Mouse (Mus musculus) naive thymus-derived CD4-positive, alpha-beta T cell, adult 2 months (primary cell): Measurements from ENCODE around the gene Col4a2.

Experiments used
- DNase-seq: peaks from one replicate; pipeline ENCODE4 v3.0.0-alpha.2; 2011; ENCODE audit warnings: low read depth

The Col4a2 gene

DNA sequence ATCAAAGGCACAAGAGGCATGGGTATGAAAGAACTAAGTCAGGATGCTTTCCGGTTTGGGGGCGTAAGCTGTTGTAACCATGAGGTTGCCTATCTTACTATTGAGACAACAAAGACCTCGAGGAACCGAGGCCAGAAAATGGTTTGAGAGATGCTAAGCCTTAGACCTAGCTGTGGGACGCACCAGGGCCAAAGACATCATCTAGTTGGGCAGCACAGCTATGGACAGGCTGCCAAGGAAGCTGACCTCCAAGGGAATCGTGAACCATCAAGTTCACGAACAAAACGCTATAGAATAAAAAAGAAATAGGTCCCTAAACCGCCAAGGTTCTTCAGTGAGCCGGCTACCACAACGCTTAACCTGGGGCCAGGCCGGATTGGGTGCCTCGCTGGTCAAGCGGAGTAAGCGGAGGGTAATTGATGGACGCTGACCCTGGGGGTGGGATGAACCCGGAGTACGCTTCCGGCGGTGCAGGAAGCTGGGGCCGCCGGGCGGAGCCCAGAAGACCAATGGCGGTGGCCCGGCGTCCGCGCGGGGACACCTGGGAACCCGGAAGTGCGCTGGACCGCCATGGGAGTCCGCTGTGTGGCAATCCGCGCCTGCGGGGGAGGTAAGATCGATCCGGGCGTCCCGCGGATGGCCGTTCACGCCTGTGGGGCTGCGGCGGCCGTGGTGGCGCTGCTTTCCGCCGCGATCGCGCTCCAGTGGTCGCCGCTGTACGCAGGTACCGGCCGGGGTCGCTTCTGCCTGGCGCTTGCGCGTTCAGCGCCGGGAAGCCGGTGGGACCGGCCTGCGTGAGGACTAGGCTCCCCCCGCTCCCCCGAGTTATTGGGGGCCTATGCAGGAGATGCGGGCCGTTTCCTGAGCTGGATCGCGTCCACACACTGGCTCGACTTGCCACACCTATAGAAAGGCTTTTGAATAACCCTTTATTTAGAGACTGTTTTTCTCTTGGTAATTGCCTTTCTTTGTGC is 184.7 kb downstream of the Col4a2 start, which contains the start of gene Naxd:
TSS of gene Naxd (plus strand) at position 490 of the 974 bp plus-strand sequence.
- DNase-seq = peak; percentile 86

- no peak for DNase-seq
Observed at GRCm38 (mm10) chr8:11498281-11498680, 185.7 kb downstream of the Col4a2 start.
